Mouse (Mus musculus) midbrain, embryonic 13.5 days (tissue): Measurements from ENCODE around the gene Morn3. TPM values are rescaled to one million over a fixed set of nuclear protein-coding genes. Genes with fewer than 3 reads are reported as not detected.
A peak's percentile ranks its signal among the peaks of the same experiment; 100 is the strongest.

Experiments used
- ATAC-seq: fragments of 200-750 bp; cut with Nextera tagmentation; 2 replicates; pipeline ENCODE4 v1.8.0; 2017; ENCODE audit warnings: mild to moderate bottlenecking, moderate TSS enrichment, moderate library complexity
- H3K27ac ChIP-seq: fragments of 300-500 bp; sonication (generic); 2 replicates; pipeline ENCODE4 v1.5.1; 2015; ENCODE audit warnings: inconsistent platforms, mild to moderate bottlenecking, moderate library complexity
- H3K27me3 ChIP-seq: fragments of 300-500 bp; sonication (generic); 2 replicates; pipeline ENCODE4 v1.6.1; 2015; ENCODE audit warnings: mild to moderate bottlenecking, inconsistent platforms
- H3K36me3 ChIP-seq: fragments of 300-500 bp; sonication (generic); 2 replicates; pipeline ENCODE4 v1.6.1; 2015; ENCODE audit warnings: mild to moderate bottlenecking, inconsistent platforms
- H3K4me1 ChIP-seq: fragments of 300-500 bp; sonication (generic); replicated peaks from 2 replicates; pipeline ENCODE4 v1.6.1; 2015; ENCODE audit warnings: inconsistent platforms
- H3K4me2 ChIP-seq: fragments of 300-500 bp; sonication (generic); replicated peaks from 2 replicates; pipeline ENCODE4 v1.6.1; 2015; ENCODE audit warnings: moderate library complexity, mild to moderate bottlenecking, inconsistent platforms
- H3K4me3 ChIP-seq: fragments of 300-500 bp; sonication (generic); replicated peaks from 2 replicates; pipeline ENCODE4 v1.5.1; 2015; ENCODE audit warnings: mild to moderate bottlenecking, inconsistent platforms
- H3K9ac ChIP-seq: fragments of 300-500 bp; sonication (generic); replicated peaks from 2 replicates; pipeline ENCODE4 v1.6.1; 2015; ENCODE audit warnings: mild to moderate bottlenecking, inconsistent platforms
- H3K9me3 ChIP-seq: fragments of 300-500 bp; sonication (generic); 2 replicates; pipeline ENCODE4 v1.6.1; 2016; ENCODE audit warnings: mild to moderate bottlenecking, inconsistent platforms
- WGBS: fragments of 180-500 bp; shearing (Covaris S2); methylation state at CpG from one replicate; pipeline ENCODE4 v1.1.7; 2015; 5-methylcytosine and 5-hydroxymethylcytosine counted together
- polyA plus RNA-seq: library from polyadenylated mRNA; unstranded; fragments of >200 nt; fragmentation: Nextera tagmentation; extraction: Ambion mirVana; gene quantifications from 2 replicates; pipeline ENCODE4 v1.2.1, GENCODE M21; 2015

Morn3 gene
- polyA plus RNA-seq, 1 experiment from 2014 or later: 0.32 TPM

DNA sequence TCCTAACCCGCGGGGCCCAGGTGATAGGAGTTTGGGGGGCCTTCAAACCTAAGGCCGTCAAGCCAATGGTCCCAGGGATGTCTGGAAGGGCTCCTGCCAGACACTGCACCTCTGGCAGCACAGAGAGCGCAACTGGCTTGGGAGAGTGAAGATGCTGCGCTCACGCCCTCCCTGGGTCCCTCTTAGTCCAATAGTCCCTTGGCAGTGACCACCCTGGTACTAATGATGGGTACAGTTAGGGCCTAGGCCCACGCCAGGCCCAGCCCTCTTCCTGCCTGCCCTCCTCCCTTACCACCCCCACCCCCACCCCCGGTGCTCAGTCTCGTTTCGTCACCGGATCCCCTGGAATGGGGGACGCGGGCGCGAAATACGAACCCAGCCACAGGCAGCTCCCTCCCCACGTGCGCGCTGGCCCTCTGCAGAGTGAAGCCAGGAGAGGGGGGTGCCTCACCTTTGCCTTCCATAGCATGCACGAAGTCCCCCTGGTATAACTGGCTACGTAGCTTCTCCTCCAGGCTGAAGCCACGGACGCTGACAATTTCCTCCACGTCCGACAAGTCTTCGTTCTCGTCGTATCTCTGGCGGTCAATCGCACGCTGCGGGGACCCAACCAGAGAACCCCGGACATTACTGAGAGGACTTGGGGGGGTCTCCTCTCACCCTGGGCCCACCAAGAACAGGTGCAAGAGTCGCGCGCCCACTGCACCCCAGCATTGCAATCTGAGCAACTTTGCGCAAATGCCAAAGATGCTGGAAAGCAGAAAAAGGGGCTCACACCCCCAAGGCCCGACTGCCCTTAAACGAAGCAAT is 59.4 kb downstream of the Morn3 start:
- peak; percentile 38 for ATAC-seq
- Histone ChIP-seq H3K4me3 (peak overlapping the region; percentile 68), H3K4me1 (peaks cover 61% of the 10 kb centered on the region), H3K9me3 (no peaks in the 10 kb centered on the region), H3K4me2 (peak overlapping the region; percentile 99), H3K36me3 (peaks cover 1% of the 10 kb centered on the region; the same call in 1 of the 2 replicates), H3K27ac (peak overlapping the region; percentile 76), H3K9ac (peak overlapping the region; percentile 82), H3K27me3 (0 out of 2 replicates have a peak, but pooled peaks cover 2% of the 10 kb centered on the region)
- 2% methylated on average over 39 of the region's 39 CpGs for WGBS

DNA sequence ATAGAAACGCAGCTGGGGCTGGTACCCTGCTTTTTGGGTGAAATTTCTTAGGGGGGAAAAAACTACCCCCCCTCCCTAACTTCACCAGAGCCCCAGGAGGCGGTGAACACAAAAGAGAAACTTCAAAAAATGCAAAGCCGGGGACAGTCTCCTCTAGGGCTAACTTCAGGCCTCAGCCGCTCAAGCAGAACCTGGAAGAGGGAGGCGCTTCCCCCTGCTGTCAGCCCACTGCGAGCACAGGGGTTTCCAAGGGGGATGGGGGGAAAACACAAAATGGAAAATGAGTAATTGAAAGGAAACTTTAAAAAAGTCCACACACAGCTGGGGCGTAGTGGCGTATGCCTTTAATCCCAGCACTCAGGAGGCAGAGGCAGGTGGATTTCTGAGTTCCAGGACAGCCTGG is 60.7 kb downstream of the Morn3 start:
- Histone ChIP-seq H3K4me3 (no peak overlapping the region), H3K9ac (0 out of 2 replicates have a peak overlapping the region, but pooled peaks have one; percentile 10)

More for the DNA sequence above, 60.7 kb downstream of the Morn3 start:
- Histone ChIP-seq H3K36me3 (peaks cover 2% of the 10 kb centered on the region; the same call in 1 of the 2 replicates), H3K9me3 (no peaks in the 10 kb centered on the region), H3K4me2 (peak overlapping the region; percentile 99), H3K27me3 (0 out of 2 replicates have a peak, but pooled peaks cover 2% of the 10 kb centered on the region), H3K27ac (peak overlapping the region; percentile 51), H3K4me1 (peaks cover 55% of the 10 kb centered on the region)
- ATAC-seq: no peak
- WGBS: 14% methylated on average over 8 of the region's 8 CpGs

Other genes with a start within 250 kb of the Morn3 start
- 527 and 540 TPM in 2 replicates for gene Anapc5, start 225.7 kb downstream of the Morn3 start, polyA plus RNA-seq
- gene Rnf34, start 197.0 kb downstream of the Morn3 start, polyA plus RNA-seq: 55.5 and 56.1 TPM in 2 replicates
- 116 and 117 TPM in 2 replicates for gene Kdm2b, start 57.2 kb downstream of the Morn3 start, polyA plus RNA-seq
- 8.6 and 10.5 TPM in 2 replicates for gene Orai1, start 31.9 kb downstream of the Morn3 start, polyA plus RNA-seq
- gene Tmem120b, start 21.4 kb upstream of the Morn3 start, polyA plus RNA-seq: 12.8 and 14.6 TPM in 2 replicates
- gene Rhof, start 85.7 kb upstream of the Morn3 start, polyA plus RNA-seq: 2.6 and 3.3 TPM in 2 replicates
- gene Setd1b, start 95.2 kb upstream of the Morn3 start, polyA plus RNA-seq: 13.3 and 14.1 TPM in 2 replicates
- gene Psmd9, start 122.4 kb upstream of the Morn3 start, polyA plus RNA-seq: 72.2 and 74.0 TPM in 2 replicates
- gene Hpd, start 135.7 kb upstream of the Morn3 start, polyA plus RNA-seq: not detected in 2 replicates
- 0.93 and 1.2 TPM in 2 replicates for gene Wdr66, start 205.1 kb upstream of the Morn3 start, polyA plus RNA-seq